Mouse (Mus musculus): ENCODE measurements around the gene Gm5580. TPM values are rescaled to one million over a fixed set of nuclear protein-coding genes. Genes with fewer than 3 reads are reported as not detected.
"Not testable (repeated sequence)": the region's sequence is repeated elsewhere in the genome, so short reads cannot be mapped to it uniquely, and the experiment has no call there.

Gm5580 gene
- polyA plus RNA-seq (2016; fragmentation: Nextera tagmentation; extraction: Ambion mirVana), result 0.46 and 0.78 TPM in 2 replicates

DNA sequence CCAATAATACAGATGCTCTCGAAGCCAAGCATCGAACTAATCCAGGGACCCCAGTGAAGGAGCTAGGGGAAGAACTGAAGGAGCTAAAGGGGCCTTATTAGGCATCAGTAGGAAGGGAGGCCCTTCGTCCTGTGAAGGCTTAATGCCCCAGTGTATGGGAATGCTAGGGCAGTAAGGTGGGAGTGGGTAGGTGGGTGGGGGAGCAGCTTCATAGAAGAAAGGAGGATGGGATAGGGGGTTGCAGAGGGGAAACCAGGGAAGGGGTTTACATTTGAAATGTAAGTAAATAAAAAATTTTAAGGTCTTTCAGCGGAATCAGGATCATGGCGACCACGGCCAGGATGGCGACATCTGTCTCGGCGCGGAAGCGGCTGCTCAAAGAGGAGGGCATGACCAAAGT, at the start of gene Gm5580:
Gm5580 (plus strand) TSS at position 301 of the 400 bp plus-strand sequence.
- H3K4me2 ChIP-seq (replicated peaks); H3K27ac ChIP-seq (replicated peaks); H3K9me3 ChIP-seq; H3K36me3 ChIP-seq; H3K9ac ChIP-seq (replicated peaks); H3K4me3 ChIP-seq; H3K4me1 ChIP-seq; H3K27me3 ChIP-seq; ATAC-seq (ENCODE audit: low FRiP score, low read depth): not testable (repeated sequence)
- 94% methylated on average over 11 of the region's 11 CpGs for WGBS

DNA sequence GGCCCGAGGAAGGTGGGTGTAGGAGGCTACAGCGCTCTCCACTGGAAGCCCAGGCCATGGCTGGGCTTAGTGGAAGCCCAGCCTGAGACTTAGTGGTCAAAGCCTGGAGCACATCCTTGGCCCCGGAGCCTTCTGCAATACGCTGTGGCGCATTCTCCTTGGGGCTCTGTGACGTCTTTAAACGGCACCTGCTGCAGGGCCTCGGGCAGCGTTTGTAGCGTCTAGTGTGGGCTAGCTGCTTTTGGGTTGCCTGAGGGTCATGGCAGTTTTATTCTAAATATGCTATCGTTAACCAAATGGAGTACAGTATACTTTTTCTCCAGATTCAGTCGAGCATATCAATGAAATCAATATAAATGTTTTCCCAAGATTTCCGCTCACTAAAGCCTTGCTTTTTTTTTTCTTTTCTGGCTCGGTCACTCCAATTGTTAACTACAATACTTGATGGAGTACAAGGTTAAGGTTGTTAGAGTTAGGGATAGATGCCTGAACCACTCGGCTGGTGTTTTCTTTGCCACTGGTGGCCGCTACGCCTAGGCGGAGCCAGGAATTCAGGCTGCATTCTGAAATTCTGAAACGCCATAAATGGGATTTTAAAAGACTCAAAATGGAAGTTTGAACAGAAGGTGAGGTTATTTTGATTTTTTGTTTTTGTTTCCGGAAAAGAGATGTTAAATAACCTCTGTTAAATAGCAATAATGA, 44.5 kb upstream of the Gm5580 start, which contains the start of gene Olfr212:
Olfr212 (plus strand) TSS at position 215 of the 702 bp plus-strand sequence.
- not testable (repeated sequence) for H3K9ac ChIP-seq (replicated peaks); H3K27ac ChIP-seq (replicated peaks); H3K36me3 ChIP-seq; H3K4me2 ChIP-seq (replicated peaks); H3K27me3 ChIP-seq; ATAC-seq (ENCODE audit: low FRiP score, low read depth); H3K4me1 ChIP-seq; H3K4me3 ChIP-seq
- WGBS, result 92% methylated on average over 20 of the region's 20 CpGs
- H3K9me3 ChIP-seq, result peaks cover 14% of the 10 kb centered on the region

DNA sequence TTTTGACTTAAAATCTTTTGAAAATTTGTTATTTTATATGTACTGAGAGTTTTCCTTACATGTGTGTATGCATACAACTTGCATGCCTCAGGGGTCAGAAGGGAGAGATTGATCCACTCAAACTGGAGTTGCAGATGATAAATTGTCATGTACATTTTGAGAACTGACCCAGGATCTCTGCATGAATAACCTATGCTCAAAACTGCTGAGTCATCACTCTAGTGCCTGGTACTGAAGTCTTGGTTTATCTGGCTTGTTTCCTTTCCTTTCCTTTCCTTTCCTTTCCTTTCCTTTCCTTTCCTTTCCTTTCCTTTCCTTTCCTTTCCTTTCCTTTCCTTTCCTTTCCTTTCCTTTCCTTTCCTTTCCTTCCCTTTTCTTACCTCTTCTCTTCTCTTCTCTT, 36.1 kb upstream of the Gm5580 start:
- H3K27ac ChIP-seq (replicated peaks), result no peak overlapping the region
- H3K4me3 ChIP-seq, result no peak overlapping the region
- no peaks in the 10 kb centered on the region for H3K4me1 ChIP-seq
- H3K9ac ChIP-seq (replicated peaks), result no peak overlapping the region
- ATAC-seq (ENCODE audit: low FRiP score, low read depth), result no peak
- no peaks in the 10 kb centered on the region for H3K36me3 ChIP-seq
- no peaks in the 10 kb centered on the region for H3K27me3 ChIP-seq
- no peaks in the 10 kb centered on the region for H3K9me3 ChIP-seq
- no peak overlapping the region for H3K4me2 ChIP-seq (replicated peaks)

DNA sequence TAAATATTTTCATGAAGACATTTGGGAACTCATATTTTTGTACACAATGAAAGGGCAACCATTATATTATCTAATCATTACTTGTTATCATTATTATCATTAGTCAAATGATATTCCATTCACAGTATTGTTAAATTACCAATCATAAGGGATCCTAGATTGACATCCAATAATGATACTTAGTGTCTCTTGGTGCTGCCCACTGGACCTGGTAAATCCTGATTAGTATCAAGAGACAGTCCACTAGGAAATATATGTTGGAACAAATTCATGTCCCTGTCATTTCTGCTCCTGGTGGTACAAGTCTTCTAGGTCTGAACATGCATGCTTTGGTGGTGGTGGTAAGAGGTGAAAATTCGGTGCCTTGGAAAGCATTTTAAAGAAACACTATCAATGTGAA, 12.8 kb upstream of the Gm5580 start, which contains the start of gene Olfr213:
Olfr213 (plus strand) TSS at position 301 of the 400 bp plus-strand sequence.
- H3K4me1 ChIP-seq, result no peaks in the 10 kb centered on the region
- 87% methylated on average over 1 of the region's 1 CpGs for WGBS
- H3K36me3 ChIP-seq, result no peaks in the 10 kb centered on the region
- no peak within 1 kb of the TSS for H3K4me2 ChIP-seq (replicated peaks)
- H3K27me3 ChIP-seq, result no peaks in the 10 kb centered on the region
- no peak within 1 kb of the TSS for H3K4me3 ChIP-seq
- H3K9ac ChIP-seq (replicated peaks), result no peak within 1 kb of the TSS
- ATAC-seq (ENCODE audit: low FRiP score, low read depth), result no peak
- no peak within 1 kb of the TSS for H3K27ac ChIP-seq (replicated peaks)
- no peaks in the 10 kb centered on the region for H3K9me3 ChIP-seq

DNA sequence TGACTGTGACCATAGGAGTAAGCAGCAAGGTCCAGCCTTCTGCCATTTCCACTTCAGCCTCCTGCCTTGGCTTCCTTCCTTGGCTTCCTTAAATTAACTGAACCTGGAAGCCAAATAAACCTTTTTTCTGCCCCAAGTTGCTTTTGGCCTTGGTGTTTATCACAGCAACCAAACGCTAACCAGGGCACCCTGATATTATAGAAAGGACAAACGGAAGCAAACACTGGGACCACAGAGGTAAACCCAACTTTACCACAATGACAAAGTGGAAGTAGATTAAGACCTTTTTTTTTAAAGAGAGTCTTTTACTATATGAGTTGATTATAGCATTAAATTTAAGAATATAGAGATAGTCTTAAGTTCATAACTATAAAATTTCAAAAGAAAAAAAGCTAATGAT, 8.4 kb upstream of the Gm5580 start:
- no peak for ATAC-seq (ENCODE audit: low FRiP score, low read depth)
- no peak overlapping the region for H3K4me3 ChIP-seq
- H3K4me2 ChIP-seq (replicated peaks), result no peak overlapping the region
- no peaks in the 10 kb centered on the region for H3K4me1 ChIP-seq
- no peaks in the 10 kb centered on the region for H3K9me3 ChIP-seq
- H3K36me3 ChIP-seq, result no peaks in the 10 kb centered on the region
- WGBS, result 87% methylated on average over 2 of the region's 2 CpGs
- no peaks in the 10 kb centered on the region for H3K27me3 ChIP-seq
- no peak overlapping the region for H3K9ac ChIP-seq (replicated peaks)
- no peak overlapping the region for H3K27ac ChIP-seq (replicated peaks)

DNA sequence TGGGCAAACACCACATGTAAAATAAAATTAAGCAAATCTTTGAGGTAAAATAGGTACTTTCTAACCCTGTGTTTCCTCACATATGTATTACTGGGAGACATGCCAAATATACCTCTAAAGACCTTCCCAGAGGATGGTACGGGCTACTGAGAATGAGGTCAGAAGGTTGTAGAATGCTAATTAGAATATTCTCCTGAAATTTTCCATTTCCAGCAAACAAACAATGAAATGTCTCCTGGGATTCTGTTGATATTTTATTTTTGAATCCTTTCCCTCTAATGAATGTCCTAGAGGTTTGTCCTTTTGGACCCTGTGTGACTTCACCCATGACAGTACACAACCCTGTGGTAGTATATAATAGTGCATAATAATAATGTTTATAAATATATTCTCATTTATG, 3.0 kb downstream of the Gm5580 start, which contains the start of gene Olfr214:
Olfr214 (plus strand) TSS at position 301 of the 400 bp plus-strand sequence.
- Histone ChIP-seq H3K27ac (replicated peaks) (no peak within 1 kb of the TSS), H3K27me3 (no peaks in the 10 kb centered on the region), H3K4me2 (replicated peaks) (no peak within 1 kb of the TSS), H3K9me3 (no peaks in the 10 kb centered on the region), H3K4me1 (no peaks in the 10 kb centered on the region), H3K4me3 (no peak within 1 kb of the TSS), H3K9ac (replicated peaks) (no peak within 1 kb of the TSS), H3K36me3 (no peaks in the 10 kb centered on the region)
- WGBS, result 80% methylated on average over 1 of the region's 1 CpGs
- ATAC-seq (ENCODE audit: low FRiP score, low read depth), result no peak

DNA sequence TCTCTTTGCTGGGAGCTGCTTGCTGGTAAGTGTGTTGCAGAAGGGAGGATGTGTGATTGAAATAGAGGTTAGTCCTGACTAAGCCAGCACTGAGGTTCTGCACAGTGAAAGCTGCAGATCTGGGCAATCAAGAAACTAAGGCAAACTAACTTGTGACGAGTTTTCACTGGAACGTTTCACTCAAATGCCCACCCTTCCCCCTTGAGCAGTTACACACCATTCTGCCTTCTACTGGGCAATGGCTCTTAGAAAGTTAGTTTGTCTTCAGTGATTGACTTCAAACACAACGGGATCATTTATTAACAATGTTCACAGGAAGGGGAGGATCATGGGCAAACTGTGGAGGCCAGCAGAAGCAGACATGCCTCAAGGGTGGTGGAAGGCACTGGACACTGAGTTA, 4.0 kb downstream of the Gm5580 start:
- Histone ChIP-seq H3K27ac (replicated peaks) (no peak overlapping the region), H3K36me3 (no peaks in the 10 kb centered on the region), H3K4me1 (no peaks in the 10 kb centered on the region), H3K4me2 (replicated peaks) (no peak overlapping the region), H3K27me3 (no peaks in the 10 kb centered on the region), H3K4me3 (no peak overlapping the region), H3K9me3 (no peaks in the 10 kb centered on the region), H3K9ac (replicated peaks) (no peak overlapping the region)
- no peak for ATAC-seq (ENCODE audit: low FRiP score, low read depth)
- 78% methylated on average over 3 of the region's 3 CpGs for WGBS

DNA sequence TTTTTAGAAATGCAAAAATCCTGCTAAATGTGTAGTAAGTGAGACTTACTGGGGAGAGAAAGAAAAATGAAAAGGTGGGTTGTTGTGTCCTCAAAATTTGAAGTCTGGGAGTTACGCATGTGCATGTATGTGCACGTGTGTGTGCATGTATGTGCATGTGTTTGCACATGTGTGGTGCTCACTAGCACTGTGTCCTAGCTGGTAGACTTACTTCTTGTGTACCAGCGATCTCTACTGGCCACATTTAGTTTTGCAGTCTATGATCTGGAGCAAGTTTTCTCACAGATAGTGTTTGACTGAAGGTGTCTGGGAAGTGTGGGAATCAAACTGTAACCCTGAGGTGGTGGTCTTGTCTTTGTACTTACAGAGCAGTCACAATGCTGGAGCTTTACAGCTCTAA, 18.9 kb downstream of the Gm5580 start:
- Histone ChIP-seq H3K9me3 (no peaks in the 10 kb centered on the region), H3K9ac (replicated peaks) (no peak overlapping the region), H3K27me3 (no peaks in the 10 kb centered on the region), H3K4me1 (no peaks in the 10 kb centered on the region), H3K4me2 (replicated peaks) (no peak overlapping the region), H3K27ac (replicated peaks) (no peak overlapping the region), H3K36me3 (no peaks in the 10 kb centered on the region), H3K4me3 (no peak overlapping the region)
- ATAC-seq (ENCODE audit: low FRiP score, low read depth), result no peak
- 27% methylated on average over 3 of the region's 3 CpGs for WGBS

DNA sequence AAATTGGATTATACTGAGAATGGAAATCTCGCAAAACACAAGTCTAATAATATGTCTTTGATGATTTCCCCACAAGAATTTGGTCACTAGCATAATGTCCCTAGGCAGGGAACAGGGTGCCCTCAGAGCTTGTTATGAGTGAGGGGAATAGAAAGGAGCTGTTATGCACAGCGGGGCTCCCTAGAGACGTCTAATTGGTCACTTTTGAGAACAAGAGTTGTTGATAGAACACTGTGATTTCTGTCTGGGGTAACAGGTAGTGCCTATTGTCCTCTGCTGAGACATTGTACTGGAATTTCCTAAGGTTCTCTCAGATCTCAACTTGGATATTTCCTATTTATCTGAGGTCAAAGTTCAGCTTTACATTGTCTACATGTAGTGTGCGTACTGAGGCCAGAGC, 33.2 kb downstream of the Gm5580 start, which contains the start of gene Olfr215:
Olfr215 (minus strand) TSS at position 101 of the 400 bp plus-strand sequence.
- no peaks in the 10 kb centered on the region for H3K36me3 ChIP-seq
- no peaks in the 10 kb centered on the region for H3K9me3 ChIP-seq
- no peak within 1 kb of the TSS for H3K27ac ChIP-seq (replicated peaks)
- no peak within 1 kb of the TSS for H3K4me2 ChIP-seq (replicated peaks)
- H3K9ac ChIP-seq (replicated peaks), result no peak within 1 kb of the TSS
- H3K4me1 ChIP-seq, result no peaks in the 10 kb centered on the region
- 57% methylated on average over 4 of the region's 4 CpGs for WGBS
- no peak within 1 kb of the TSS for H3K4me3 ChIP-seq
- no peak for ATAC-seq (ENCODE audit: low FRiP score, low read depth)
- no peaks in the 10 kb centered on the region; the same call in 1 of the 2 replicates for H3K27me3 ChIP-seq

DNA sequence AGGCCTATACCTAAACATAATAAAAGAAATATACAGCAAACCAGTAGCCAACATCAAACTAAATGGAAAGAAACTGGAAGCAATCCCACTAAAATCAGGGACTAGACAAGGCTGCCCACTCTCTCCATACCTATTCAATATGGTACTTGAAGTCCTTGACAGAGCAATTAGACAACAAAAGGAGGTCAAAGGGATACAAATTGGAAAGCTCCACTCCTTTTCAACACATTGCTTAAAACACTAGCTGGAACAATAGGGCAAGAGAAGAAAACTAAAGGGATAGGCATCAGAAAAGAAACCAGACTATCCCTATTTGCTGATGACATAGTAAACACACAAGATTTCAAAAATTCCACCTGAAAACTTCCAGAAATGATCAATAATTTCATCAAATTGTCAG, 50.0 kb downstream of the Gm5580 start:
- H3K9ac ChIP-seq (replicated peaks); H3K4me1 ChIP-seq; H3K9me3 ChIP-seq; H3K27ac ChIP-seq (replicated peaks); H3K4me3 ChIP-seq; H3K4me2 ChIP-seq (replicated peaks); H3K27me3 ChIP-seq; H3K36me3 ChIP-seq; ATAC-seq (ENCODE audit: low FRiP score, low read depth): not testable (repeated sequence)
